Mouse (Mus musculus) thymus, adult 2 months (tissue): ENCODE results near the gene Fgfbp3.

Source experiments
- CTCF ChIP-seq: fragments of 200-500 bp; IDR thresholded peaks from 2 replicates; pipeline ENCODE4 v1.5.1; 2012; ENCODE audit warnings: mild to moderate bottlenecking, control low read depth, low read length, moderate library complexity, borderline replicate concordance; ENCODE audit not compliant: control insufficient read depth, poor library complexity, insufficient read depth; ENCODE audit errors: extremely low read depth
- POLR2A ChIP-seq: fragments of 200-500 bp; IDR thresholded peaks from 2 replicates; pipeline ENCODE4 v1.6.1; 2012; ENCODE audit warnings: mild to moderate bottlenecking, low read length, control low read depth, moderate library complexity; ENCODE audit not compliant: control insufficient read depth, poor library complexity, insufficient read depth; ENCODE audit errors: extremely low read depth

GRCm38 (mm10) chr19:36919466-36919865 lies at the start of gene Fgfbp3:
- no peak for TF ChIP-seq POLR2A
- no peak for TF ChIP-seq CTCF
